Mouse (Mus musculus) common myeloid progenitor, adult 5-6 weeks (primary cell): ENCODE measurements at regions not wholly inside any gene's neighbourhood (a gene's known extent, or its start where the extent isn't known, plus 50 kb on each side); places are given as distances from the start of the nearest gene placed in this dataset.

Experiments
- ATAC-seq: replicated peaks from 2 replicates; pipeline ENCODE4 v1.8.0; 2016; ENCODE audit warnings: low read depth, mild to moderate bottlenecking, moderate TSS enrichment, inconsistent platforms; ENCODE audit not compliant: poor library complexity, severe bottlenecking

- ATAC-seq, result no peak
Measured at GRCm38 (mm10) chr6:118292272-118292671, 94.8 kb upstream of the Ret start.

GRCm38 (mm10) chr6:118291426-118291825, 93.9 kb upstream of the Ret start:
- no peak for ATAC-seq

DNA sequence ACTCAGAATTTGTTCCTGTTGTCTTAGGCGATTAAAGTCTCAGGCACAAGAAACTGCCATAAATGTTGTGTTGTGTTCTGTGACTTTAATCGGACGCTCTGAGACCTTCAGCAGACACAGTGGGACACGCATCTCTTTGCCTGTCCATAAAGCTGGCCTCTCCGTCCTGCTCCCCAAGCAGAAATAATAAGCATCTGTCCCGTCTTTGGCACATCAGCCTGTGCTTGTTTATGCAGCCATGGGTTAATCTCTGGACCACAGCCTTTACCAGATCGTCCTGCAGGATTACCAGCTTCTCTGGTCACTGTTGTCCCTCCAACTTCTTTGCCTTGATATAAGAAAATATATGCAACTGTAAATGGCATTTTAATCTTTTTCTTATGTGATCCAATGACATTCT, 87.7 kb upstream of the Ret start:
- no peak for ATAC-seq

GRCm38 (mm10) chr6:118283949-118284568, 86.5 kb upstream of the Ret start:
- ATAC-seq, result no peak

DNA sequence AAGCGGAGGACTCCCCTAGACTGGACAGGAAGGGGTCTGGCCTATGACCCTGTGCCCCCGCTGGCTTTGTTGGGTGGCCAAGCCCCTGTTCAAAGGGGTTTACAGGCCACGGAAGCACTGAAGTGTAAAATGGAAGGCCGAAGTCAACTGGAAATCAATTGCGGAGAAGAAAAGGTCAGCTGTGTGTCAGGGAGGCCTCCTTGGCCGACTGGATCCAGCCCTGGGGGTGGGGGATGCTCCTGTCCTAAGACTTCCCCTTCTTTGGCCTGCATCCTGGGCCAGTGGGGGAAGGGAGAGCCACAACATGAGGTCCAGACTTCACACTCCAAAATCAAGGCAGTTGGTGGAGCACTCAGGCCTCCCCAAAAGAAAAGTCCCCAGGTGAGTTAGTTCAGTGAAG, 66.4 kb upstream of the Ret start:
- no peak for ATAC-seq

DNA sequence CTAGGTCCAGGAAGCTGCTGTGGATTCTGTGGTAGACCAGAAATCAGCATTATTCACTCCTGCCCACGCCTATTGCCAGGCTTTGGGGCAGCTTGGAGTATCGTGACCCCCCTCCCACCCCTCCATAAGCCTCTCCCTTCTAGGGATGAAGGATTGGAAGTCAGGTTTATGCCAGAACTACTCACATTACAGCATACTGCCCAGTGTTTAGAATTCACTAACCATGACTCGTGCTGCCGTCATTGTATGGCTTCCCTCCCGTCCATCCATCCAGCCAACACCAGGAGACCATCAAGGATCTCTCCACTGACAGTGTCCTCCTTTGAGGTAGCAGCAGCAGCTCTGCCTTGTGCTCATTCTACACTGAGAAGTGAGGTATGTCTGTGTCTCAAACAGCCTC, 62.4 kb upstream of the Ret start:
- ATAC-seq, result no peak

DNA sequence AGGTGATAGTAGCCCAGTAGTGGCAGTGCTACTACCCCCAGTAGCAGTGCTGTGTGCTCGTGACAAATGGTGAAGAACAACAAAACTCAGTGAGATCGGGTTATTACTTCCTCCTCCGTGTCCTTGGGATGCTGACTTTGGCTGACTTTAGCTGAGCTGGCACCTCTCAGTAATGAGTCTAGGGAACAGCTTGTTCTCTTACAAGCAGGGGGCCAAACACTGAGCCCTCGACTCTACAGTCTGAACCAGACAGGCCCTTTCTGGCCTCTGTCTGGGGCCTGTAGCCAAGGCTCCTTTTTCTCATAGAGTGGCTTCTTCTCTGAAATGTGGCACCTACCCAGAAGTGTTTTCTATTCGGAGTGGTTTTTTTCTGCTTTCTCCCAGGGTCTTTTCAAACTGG, 57.4 kb upstream of the Ret start:
- no peak for ATAC-seq

GRCm38 (mm10) chr6:118252711-118253110, 55.2 kb upstream of the Ret start:
- ATAC-seq, result no peak

GRCm38 (mm10) chr6:118251131-118251530, 53.6 kb upstream of the Ret start:
- no peak for ATAC-seq

- no peak for ATAC-seq
Measured at GRCm38 (mm10) chr6:118250006-118250405, 52.5 kb upstream of the Ret start.
